8 mouse cellular contexts compared by ENCODE assay signal in genomic region chr10:21937222-21937605, GRCm38 (mm10). TPM values are rescaled to one million over a fixed set of nuclear protein-coding genes. Genes with fewer than 3 reads are reported as not detected.
DNase-seq lines count a peak whose midpoint lies in the region; ATAC-seq and TF ChIP-seq lines count a peak whose summit lies in the region.

No protein-coding gene starts in this region.

- H3K4me1 ChIP-seq in kidney, adult 2 months (ENCODE audit: control insufficient read depth, insufficient read depth, low read length): peaks cover 4% of the 10 kb centered on the region; the same call in 1 of the 2 replicates

- H3K27me3 ChIP-seq in kidney, adult 2 months (replicated peaks; ENCODE audit: control insufficient read depth, insufficient read depth, low read length): no peaks in the 10 kb centered on the region

- TF ChIP-seq CTCF in kidney, adult 2 months (conservative IDR thresholded peaks at IDR 0.05; ENCODE audit: insufficient read depth, insufficient read length, low read depth, low read length): no peak

- no peak for TF ChIP-seq POLR2A in kidney, adult 2 months (IDR thresholded peaks at IDR 0.05; ENCODE audit: low read depth, low read length)

- ATAC-seq in cerebellum, adult (ENCODE audit: insufficient number of reproducible peaks, low FRiP score, low TSS enrichment): no peak

- WGBS in kidney, adult 2 months: 21% methylated on average over 9 of the region's 9 CpGs

- H3K27ac ChIP-seq in kidney, adult 2 months (ENCODE audit: insufficient read depth, low read depth, low read length): no peak overlapping the region

- DNase-seq in urinary bladder, postnatal 14 days (ENCODE audit: low spot score): peak; percentile 40
- no peak for DNase-seq in urinary bladder, postnatal 10 days (ENCODE audit: low spot score)
- peak; percentile 62 for DNase-seq in fibroblast of lung, adult 2 months (ENCODE audit: low read depth)
- peak; percentile 64 for DNase-seq in kidney, adult 2 months
- peak; percentile 55 for DNase-seq in neural tube, embryonic 10.5 days (ENCODE audit: extremely low spot score, low spot score)
- DNase-seq in cerebellum, adult 11 months: no peak
- no peak for DNase-seq in MN1 (ENCODE audit: low spot score)

- H3K36me3 ChIP-seq in kidney, adult 2 months (ENCODE audit: control insufficient read depth, insufficient read depth, low read length): no peaks in the 10 kb centered on the region

- H3K4me3 ChIP-seq in kidney, adult 2 months (ENCODE audit: insufficient read depth, low read depth, low read length): no peak overlapping the region

RNA-seq across cellular contexts. Expression of gene Sgk1, which starts 55.2 kb away (rescaled TPM):
- polyA plus RNA-seq in kidney, adult 2 months (2012; rRNA removed): 73.3 and 76.5 TPM in 2 replicates

Comparison
In these comparisons a context has a peak if more than half of its experiments do, and no peak if none do; other contexts are left out.
1. DNase-seq: peak in urinary bladder, postnatal 14 days (single experiment), fibroblast of lung, adult 2 months (single experiment), kidney, adult 2 months (single experiment) and neural tube, embryonic 10.5 days (single experiment); none in urinary bladder, postnatal 10 days (single experiment), cerebellum, adult 11 months (single experiment) and MN1 (single experiment).